8 mouse cellular contexts compared by ENCODE assay signal in the genomic region with DNA sequence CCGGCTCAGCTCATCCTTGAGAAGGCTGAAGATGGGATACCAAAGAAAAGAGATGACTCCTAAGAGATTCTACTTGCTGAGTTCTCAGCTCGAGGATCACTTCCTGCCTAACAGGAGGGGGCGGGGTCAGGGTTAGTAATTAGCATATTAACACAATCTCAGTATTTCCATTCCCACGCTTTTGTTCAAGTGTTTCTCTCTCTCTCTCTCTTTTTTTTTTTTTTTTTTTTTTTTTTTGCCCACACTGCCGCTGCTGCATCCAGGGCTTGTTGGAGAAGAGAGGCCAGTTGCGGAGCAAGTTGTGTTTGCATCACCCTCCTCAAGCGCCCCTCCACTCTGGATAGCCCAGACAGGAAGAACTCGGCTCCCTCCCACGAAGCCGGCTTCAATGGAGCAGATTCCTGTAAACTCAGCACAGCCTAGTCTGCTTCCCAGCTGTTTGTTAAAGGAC. TPM values are rescaled to one million over a fixed set of nuclear protein-coding genes. Genes with fewer than 3 reads are reported as not detected.
DNase-seq lines count a peak whose midpoint lies in the region; ATAC-seq and TF ChIP-seq lines count a peak whose summit lies in the region.
"Had no signal": no experiment of that assay in that cellular context is flagged by ENCODE, and none has a peak within 500 bp of the region (broad histone marks: within the 10 kb centered on the region; RNA-seq: fewer than 3 reads in every experiment).

No protein-coding gene starts in this region.

- H3K9ac ChIP-seq in embryonic facial prominence, embryonic 13.5 days, result peak overlapping the region; percentile 58; the same call in 1 of the 2 replicates
- H3K9ac ChIP-seq in intestine, embryonic 14.5 days (ENCODE audit: low read length), result no peak overlapping the region
- no peak overlapping the region; the same call in 1 of the 2 replicates for H3K9ac ChIP-seq in lung, embryonic 15.5 days
- H3K9ac ChIP-seq in stomach, postnatal 0 days (ENCODE audit: low read length), result peak overlapping the region; percentile 13; the same call in 1 of the 2 replicates

- no peak for TF ChIP-seq CTCF in stomach, postnatal 0 days (IDR thresholded peaks at IDR 0.05; ENCODE audit: low read depth)

- H3K27ac ChIP-seq in embryonic facial prominence, embryonic 13.5 days, result peak overlapping the region; percentile 83
- peak overlapping the region; percentile 47 for H3K27ac ChIP-seq in intestine, embryonic 14.5 days (ENCODE audit: low read depth)
- H3K27ac ChIP-seq in lung, embryonic 15.5 days, result peak overlapping the region; percentile 82
- no peak overlapping the region for H3K27ac ChIP-seq in stomach, postnatal 0 days (replicated peaks)

- peak; percentile 53 for DNase-seq in ZHBTc4 (ENCODE audit: low read depth, low spot score)
- peak; percentile 61 for DNase-seq in intestine, embryonic 14.5 days (ENCODE audit: low spot score)
- peak; percentile 42 for DNase-seq in stomach, postnatal 0 days (ENCODE audit: low spot score)
- DNase-seq in layer of hippocampus, postnatal 36 days, result no peak
- DNase-seq in left cerebral cortex, postnatal 36 days (ENCODE audit: low spot score in 2 of 2), result no peak

- H3K4me2 ChIP-seq in embryonic facial prominence, embryonic 13.5 days, result peak overlapping the region; percentile 52
- peak overlapping the region; percentile 49 for H3K4me2 ChIP-seq in intestine, embryonic 14.5 days (ENCODE audit: low read length)
- H3K4me2 ChIP-seq in lung, embryonic 15.5 days, result peak overlapping the region; percentile 51
- peak overlapping the region; percentile 52 for H3K4me2 ChIP-seq in stomach, postnatal 0 days (replicated peaks; ENCODE audit: low read depth)

- TF ChIP-seq EP300 in stomach, postnatal 0 days (optimal IDR thresholded peaks at IDR 0.05), result no peak

- H3K27me3 ChIP-seq in embryonic facial prominence, embryonic 13.5 days, result no peaks in the 10 kb centered on the region
- no peaks in the 10 kb centered on the region for H3K27me3 ChIP-seq in intestine, embryonic 14.5 days (replicated peaks; ENCODE audit: control insufficient read depth, insufficient read depth, low read length)
- no peaks in the 10 kb centered on the region for H3K27me3 ChIP-seq in lung, embryonic 15.5 days
- no peaks in the 10 kb centered on the region for H3K27me3 ChIP-seq in stomach, postnatal 0 days (ENCODE audit: control insufficient read depth, insufficient read depth, low read length)

- ATAC-seq in embryonic facial prominence, embryonic 13.5 days (ENCODE audit: insufficient number of reproducible peaks, insufficient read depth, low FRiP score, low TSS enrichment, low read depth), result peak; percentile 7; the same call in 1 of the 2 replicates
- peak; percentile 53; the same call in 1 of the 2 replicates for ATAC-seq in intestine, embryonic 14.5 days (replicated peaks; ENCODE audit: low FRiP score, low TSS enrichment, low read depth)
- ATAC-seq in lung, embryonic 15.5 days (ENCODE audit: borderline replicate concordance, extremely low read depth, low FRiP score, low TSS enrichment), result peak; percentile 39; the same call in 1 of the 2 replicates
- ATAC-seq in stomach, postnatal 0 days (ENCODE audit: low FRiP score, low TSS enrichment), result no peak

- H3K4me3 ChIP-seq in embryonic facial prominence, embryonic 13.5 days, result peak overlapping the region; percentile 12; the same call in 1 of the 2 replicates
- peak overlapping the region; percentile 21 for H3K4me3 ChIP-seq in intestine, embryonic 14.5 days (ENCODE audit: low read depth, low read length)
- peak overlapping the region; percentile 6 for H3K4me3 ChIP-seq in lung, embryonic 15.5 days
- H3K4me3 ChIP-seq in stomach, postnatal 0 days (ENCODE audit: low read depth, low read length), result peak overlapping the region; percentile 26

- H3K36me3 ChIP-seq in embryonic facial prominence, embryonic 13.5 days, result peaks cover 3% of the 10 kb centered on the region; the same call in 1 of the 2 replicates
- peaks cover under 1% of the 10 kb centered on the region; the same call in 1 of the 2 replicates for H3K36me3 ChIP-seq in intestine, embryonic 14.5 days (ENCODE audit: control insufficient read depth, insufficient read depth, low read length)
- H3K36me3 ChIP-seq in lung, embryonic 15.5 days, result peaks cover 2% of the 10 kb centered on the region; the same call in 1 of the 2 replicates
- no peaks in the 10 kb centered on the region for H3K36me3 ChIP-seq in stomach, postnatal 0 days (ENCODE audit: control insufficient read depth, insufficient read depth, low read length)

- H3K9me3 ChIP-seq in embryonic facial prominence, embryonic 13.5 days, result no peaks in the 10 kb centered on the region
- H3K9me3 ChIP-seq in intestine, embryonic 14.5 days (ENCODE audit: control insufficient read depth, low read length), result no peaks in the 10 kb centered on the region
- no peaks in the 10 kb centered on the region for H3K9me3 ChIP-seq in lung, embryonic 15.5 days
- H3K9me3 ChIP-seq in stomach, postnatal 0 days (ENCODE audit: control insufficient read depth, low read length), result no peaks in the 10 kb centered on the region

- H3K4me1 ChIP-seq in embryonic facial prominence, embryonic 13.5 days, result peaks cover 36% of the 10 kb centered on the region
- H3K4me1 ChIP-seq in intestine, embryonic 14.5 days (replicated peaks; ENCODE audit: control insufficient read depth, insufficient read depth, low read length), result peaks cover 11% of the 10 kb centered on the region
- H3K4me1 ChIP-seq in lung, embryonic 15.5 days, result peaks cover 32% of the 10 kb centered on the region
- H3K4me1 ChIP-seq in stomach, postnatal 0 days (replicated peaks; ENCODE audit: control insufficient read depth, insufficient read depth), result no peaks in the 10 kb centered on the region

- WGBS in embryonic facial prominence, embryonic 13.5 days, result 10% methylated on average over 10 of the region's 10 CpGs
- 2% methylated on average over 10 of the region's 10 CpGs for WGBS in intestine, embryonic 14.5 days
- under 1% methylated on average over 10 of the region's 10 CpGs for WGBS in lung, embryonic 15.5 days
- 3% methylated on average over 10 of the region's 10 CpGs for WGBS in stomach, postnatal 0 days

- intact Hi-C loops in left cerebral cortex, postnatal 36 days (cut with DNase I), result no loop called here

RNA-seq across cellular contexts. Expression of gene Kank4, which starts 27.5 kb away (rescaled TPM):
- polyA plus RNA-seq in embryonic facial prominence, embryonic 13.5 days (2015; fragmentation: Nextera tagmentation; extraction: Ambion mirVana), result 3.2 and 3.4 TPM in 2 replicates
- 2.9 and 3.3 TPM in 2 replicates for polyA plus RNA-seq in intestine, embryonic 14.5 days (2014; fragmentation: Nextera tagmentation; extraction: Ambion mirVana)
- 3.7 and 3.9 TPM in 2 replicates for polyA plus RNA-seq in lung, embryonic 15.5 days (2015; fragmentation: Nextera tagmentation; extraction: Ambion mirVana)
- polyA plus RNA-seq in stomach, postnatal 0 days (2015; fragmentation: Nextera tagmentation; extraction: Ambion mirVana), result 0.41 and 0.46 TPM in 2 replicates
- 1 to 10 TPM; 2.3 to 3.3 TPM for total RNA-seq in layer of hippocampus, postnatal 36 days (2021)
- 1 to 10 TPM; 2.3 to 2.8 TPM for total RNA-seq in left cerebral cortex, postnatal 36 days (2021)
- total RNA-seq: neutrophil, adult 5-6 weeks had no signal

RNA-seq across cellular contexts. Expression of gene I0C0044D17Rik, which starts 33.8 kb away (rescaled TPM):
- not detected in 2 replicates for polyA plus RNA-seq in embryonic facial prominence, embryonic 13.5 days (2015; fragmentation: Nextera tagmentation; extraction: Ambion mirVana)
- not detected in 2 replicates for polyA plus RNA-seq in intestine, embryonic 14.5 days (2014; fragmentation: Nextera tagmentation; extraction: Ambion mirVana)
- polyA plus RNA-seq in lung, embryonic 15.5 days (2015; fragmentation: Nextera tagmentation; extraction: Ambion mirVana), result not detected in 2 replicates
- polyA plus RNA-seq in stomach, postnatal 0 days (2015; fragmentation: Nextera tagmentation; extraction: Ambion mirVana), result not detected in 2 replicates
- total RNA-seq in layer of hippocampus, postnatal 36 days (2021), result not detected
- not detected for total RNA-seq in left cerebral cortex, postnatal 36 days (2021)
- total RNA-seq: neutrophil, adult 5-6 weeks had no signal

Comparison
In these comparisons a context has a peak if more than half of its experiments do, and no peak if none do; other contexts are left out.
1. DNase-seq: peak in ZHBTc4 (single experiment), intestine, embryonic 14.5 days (single experiment) and stomach, postnatal 0 days (single experiment); none in layer of hippocampus, postnatal 36 days (0 of 2) and left cerebral cortex, postnatal 36 days (0 of 2).
2. H3K9ac ChIP-seq: peak in embryonic facial prominence, embryonic 13.5 days (single experiment) and stomach, postnatal 0 days (single experiment); none in intestine, embryonic 14.5 days (single experiment) and lung, embryonic 15.5 days (single experiment).
3. Peak in every context shown above with its lines, with median percentiles within 50 percentile points of each other: H3K4me2 ChIP-seq and H3K4me3 ChIP-seq.